8 mouse cellular contexts compared by ENCODE assay signal in the genomic region with DNA sequence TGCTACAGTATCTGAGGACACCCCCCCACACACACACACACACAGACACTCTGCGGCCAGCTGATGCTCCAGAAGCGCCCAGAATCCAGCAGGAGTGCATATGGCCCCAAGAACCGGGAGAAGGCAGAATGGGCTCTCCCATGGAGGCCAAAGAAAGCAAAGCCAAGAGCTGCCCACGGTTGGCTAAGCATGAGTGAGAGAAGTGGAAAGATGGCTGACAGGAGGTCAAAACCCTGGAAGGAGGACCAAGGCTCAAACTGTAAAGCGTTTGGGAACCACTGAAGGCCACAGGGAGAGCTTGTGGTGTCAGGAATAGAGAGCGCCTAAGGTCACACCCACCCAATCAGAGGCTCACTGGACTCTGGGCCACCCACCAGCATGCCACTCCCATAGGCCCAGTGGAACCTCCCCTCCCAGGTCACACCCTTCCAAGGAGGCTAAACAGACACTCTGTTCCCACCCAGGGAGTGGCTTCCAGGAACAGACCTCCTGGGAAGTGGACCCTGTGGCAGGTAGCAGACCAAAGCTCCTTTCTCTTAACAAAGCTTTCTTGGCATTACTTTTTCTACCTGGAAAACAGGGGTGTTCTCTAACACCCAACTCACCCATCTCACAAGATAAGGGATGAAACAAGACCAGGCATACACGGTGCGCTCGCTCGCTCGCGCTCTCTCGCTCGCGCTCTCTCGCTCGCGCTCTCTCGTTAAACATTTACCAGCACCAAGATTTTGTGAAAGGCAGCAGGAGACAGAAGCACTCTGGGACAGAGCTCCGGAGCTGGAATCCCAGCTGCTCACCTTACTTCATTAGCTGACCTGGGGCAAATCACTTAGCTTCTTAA. TPM values are rescaled to one million over a fixed set of nuclear protein-coding genes. Genes with fewer than 3 reads are reported as not detected.
DNase-seq lines count a peak whose midpoint lies in the region; ATAC-seq and TF ChIP-seq lines count a peak whose summit lies in the region.

No protein-coding gene starts in this region.

- DNase-seq in heart, postnatal 25 days (ENCODE audit: low spot score): no peak
- peak; percentile 13 for DNase-seq in brain, embryonic 14.5 days (ENCODE audit: low read depth)
- DNase-seq in hindbrain, embryonic 10.5 days (ENCODE audit: low spot score): peak; percentile 33
- DNase-seq in frontal cortex, postnatal 36 days (ENCODE audit: low spot score in 2 of 2): no peak
- DNase-seq in B cell, adult 2 months: no peak

- H3K27me3 ChIP-seq in heart, embryonic 15.5 days: no peaks in the 10 kb centered on the region
- no peaks in the 10 kb centered on the region for H3K27me3 ChIP-seq in hindbrain, embryonic 10.5 days (ENCODE audit: insufficient read depth, poor library complexity, severe bottlenecking)
- no peaks in the 10 kb centered on the region for H3K27me3 ChIP-seq in limb, embryonic 13.5 days
- no peaks in the 10 kb centered on the region for H3K27me3 ChIP-seq in midbrain, embryonic 13.5 days

- TF ChIP-seq CTCF in brain, embryonic 14.5 days (IDR thresholded peaks at IDR 0.05; ENCODE audit: borderline replicate concordance, extremely low read depth, insufficient read depth, insufficient read length): no peak

- H3K9ac ChIP-seq in heart, embryonic 15.5 days: peak overlapping the region; percentile 73
- H3K9ac ChIP-seq in limb, embryonic 13.5 days: peak overlapping the region; percentile 72
- H3K9ac ChIP-seq in midbrain, embryonic 13.5 days (replicated peaks): peak overlapping the region; percentile 77

- peaks cover 65% of the 10 kb centered on the region for H3K4me1 ChIP-seq in heart, embryonic 15.5 days (replicated peaks)
- H3K4me1 ChIP-seq in hindbrain, embryonic 10.5 days (replicated peaks): peaks cover 67% of the 10 kb centered on the region
- peaks cover 69% of the 10 kb centered on the region for H3K4me1 ChIP-seq in limb, embryonic 13.5 days
- peaks cover 51% of the 10 kb centered on the region for H3K4me1 ChIP-seq in midbrain, embryonic 13.5 days (replicated peaks)

- no peak for TF ChIP-seq POLR2A in brain, embryonic 14.5 days (IDR thresholded peaks at IDR 0.05; ENCODE audit: borderline replicate concordance, extremely low read depth, insufficient read depth, insufficient read length, poor library complexity, severe bottlenecking)

- peak overlapping the region; percentile 81 for H3K4me3 ChIP-seq in heart, embryonic 15.5 days
- peak overlapping the region; percentile 72 for H3K4me3 ChIP-seq in hindbrain, embryonic 10.5 days
- peak overlapping the region; percentile 62 for H3K4me3 ChIP-seq in limb, embryonic 13.5 days
- H3K4me3 ChIP-seq in midbrain, embryonic 13.5 days (replicated peaks): peak overlapping the region; percentile 62

- no peak for ATAC-seq in heart, embryonic 15.5 days (replicated peaks; ENCODE audit: insufficient number of reproducible peaks, insufficient read depth, low FRiP score, low read depth)
- ATAC-seq in limb, embryonic 13.5 days (ENCODE audit: low FRiP score, low read depth): 0 out of 2 replicates have a peak, but pooled peaks have one; percentile 9
- ATAC-seq in midbrain, embryonic 13.5 days: peak; percentile 1; the same call in 1 of the 2 replicates

- 43% methylated on average over 20 of the region's 20 CpGs for WGBS in heart, embryonic 15.5 days
- WGBS in hindbrain, embryonic 10.5 days: 35% methylated on average over 20 of the region's 20 CpGs
- WGBS in limb, embryonic 13.5 days: 40% methylated on average over 20 of the region's 20 CpGs
- WGBS in midbrain, embryonic 13.5 days: 41% methylated on average over 20 of the region's 20 CpGs

- H3K9me3 ChIP-seq in heart, embryonic 15.5 days (replicated peaks): no peaks in the 10 kb centered on the region
- H3K9me3 ChIP-seq in hindbrain, embryonic 10.5 days: no peaks in the 10 kb centered on the region
- H3K9me3 ChIP-seq in limb, embryonic 13.5 days: no peaks in the 10 kb centered on the region
- H3K9me3 ChIP-seq in midbrain, embryonic 13.5 days: no peaks in the 10 kb centered on the region

- H3K27ac ChIP-seq in heart, embryonic 15.5 days: peak overlapping the region; percentile 75; the same call in 1 of the 2 replicates
- peak overlapping the region; percentile 96 for H3K27ac ChIP-seq in hindbrain, embryonic 10.5 days
- peak overlapping the region; percentile 89; the same call in 1 of the 2 replicates for H3K27ac ChIP-seq in limb, embryonic 13.5 days
- H3K27ac ChIP-seq in midbrain, embryonic 13.5 days: peak overlapping the region; percentile 48

- H3K36me3 ChIP-seq in heart, embryonic 15.5 days: no peaks in the 10 kb centered on the region
- H3K36me3 ChIP-seq in hindbrain, embryonic 10.5 days: peaks cover 14% of the 10 kb centered on the region; the same call in 1 of the 2 replicates
- H3K36me3 ChIP-seq in limb, embryonic 13.5 days: peaks cover 6% of the 10 kb centered on the region; the same call in 1 of the 2 replicates
- H3K36me3 ChIP-seq in midbrain, embryonic 13.5 days: no peaks in the 10 kb centered on the region

- peak overlapping the region; percentile 86 for H3K4me2 ChIP-seq in heart, embryonic 15.5 days
- H3K4me2 ChIP-seq in limb, embryonic 13.5 days (replicated peaks): peak overlapping the region; percentile 88
- H3K4me2 ChIP-seq in midbrain, embryonic 13.5 days (replicated peaks): peak overlapping the region; percentile 76

- intact Hi-C loops in heart, postnatal 25 days (cut with DNase I): no loop called here

RNA-seq across cellular contexts. Expression of gene Samd4b, which starts 1.3 kb away (rescaled TPM):
- polyA plus RNA-seq in heart, embryonic 15.5 days (2015; fragmentation: Nextera tagmentation; extraction: Ambion mirVana): 17.9 and 25.6 TPM in 2 replicates
- total RNA-seq in heart, postnatal 25 days (2021): 10 to 100 TPM; 22.6 to 22.8 TPM
- polyA plus RNA-seq in brain, embryonic 14.5 days (2012; rRNA removed): 83.9 and 92.0 TPM in 2 replicates
- 34.0 and 44.0 TPM in 2 replicates for polyA plus RNA-seq in hindbrain, embryonic 10.5 days (2016; fragmentation: Nextera tagmentation; extraction: Ambion mirVana)
- 26.7 and 31.7 TPM in 2 replicates for polyA plus RNA-seq in limb, embryonic 13.5 days (2015; fragmentation: Nextera tagmentation; extraction: Ambion mirVana)
- polyA plus RNA-seq in midbrain, embryonic 13.5 days (2015; fragmentation: Nextera tagmentation; extraction: Ambion mirVana): 20.0 and 25.7 TPM in 2 replicates

RNA-seq across cellular contexts. Expression of gene Pak4, which starts 1.3 kb away (rescaled TPM):
- polyA plus RNA-seq in heart, embryonic 15.5 days (2015; fragmentation: Nextera tagmentation; extraction: Ambion mirVana): 23.3 and 32.3 TPM in 2 replicates
- total RNA-seq in heart, postnatal 25 days (2021): 1 to 10 TPM; 8.4 to 8.8 TPM
- polyA plus RNA-seq in brain, embryonic 14.5 days (2012; rRNA removed): 18.9 and 21.3 TPM in 2 replicates
- polyA plus RNA-seq in hindbrain, embryonic 10.5 days (2016; fragmentation: Nextera tagmentation; extraction: Ambion mirVana): 51.8 and 66.0 TPM in 2 replicates
- 33.2 and 33.4 TPM in 2 replicates for polyA plus RNA-seq in limb, embryonic 13.5 days (2015; fragmentation: Nextera tagmentation; extraction: Ambion mirVana)
- 25.6 and 28.0 TPM in 2 replicates for polyA plus RNA-seq in midbrain, embryonic 13.5 days (2015; fragmentation: Nextera tagmentation; extraction: Ambion mirVana)

RNA-seq across cellular contexts. Expression of gene Acp7, which starts 34.5 kb away (rescaled TPM):
- not detected in 2 replicates for polyA plus RNA-seq in heart, embryonic 15.5 days (2015; fragmentation: Nextera tagmentation; extraction: Ambion mirVana)
- not detected for total RNA-seq in heart, postnatal 25 days (2021)
- 0.11 and 0.30 TPM in 2 replicates for polyA plus RNA-seq in brain, embryonic 14.5 days (2012; rRNA removed)
- not detected in 2 replicates for polyA plus RNA-seq in hindbrain, embryonic 10.5 days (2016; fragmentation: Nextera tagmentation; extraction: Ambion mirVana)
- polyA plus RNA-seq in limb, embryonic 13.5 days (2015; fragmentation: Nextera tagmentation; extraction: Ambion mirVana): not detected in 2 replicates
- polyA plus RNA-seq in midbrain, embryonic 13.5 days (2015; fragmentation: Nextera tagmentation; extraction: Ambion mirVana): not detected in 2 replicates

RNA-seq across cellular contexts. Expression of gene Nccrp1, which starts 49.6 kb away (rescaled TPM):
- polyA plus RNA-seq in heart, embryonic 15.5 days (2015; fragmentation: Nextera tagmentation; extraction: Ambion mirVana): not detected in 2 replicates
- total RNA-seq in heart, postnatal 25 days (2021): not detected
- 0.08 and 0.11 TPM in 2 replicates for polyA plus RNA-seq in brain, embryonic 14.5 days (2012; rRNA removed)
- 0.10 TPM in 1 of 2 replicates, not detected in the other for polyA plus RNA-seq in hindbrain, embryonic 10.5 days (2016; fragmentation: Nextera tagmentation; extraction: Ambion mirVana)
- polyA plus RNA-seq in limb, embryonic 13.5 days (2015; fragmentation: Nextera tagmentation; extraction: Ambion mirVana): not detected in 2 replicates
- polyA plus RNA-seq in midbrain, embryonic 13.5 days (2015; fragmentation: Nextera tagmentation; extraction: Ambion mirVana): not detected in 2 replicates

RNA-seq across cellular contexts. Expression of gene Sycn, which starts 56.0 kb away (rescaled TPM):
- polyA plus RNA-seq in heart, embryonic 15.5 days (2015; fragmentation: Nextera tagmentation; extraction: Ambion mirVana): not detected in 2 replicates
- not detected for total RNA-seq in heart, postnatal 25 days (2021)
- polyA plus RNA-seq in brain, embryonic 14.5 days (2012; rRNA removed): not detected in 2 replicates
- not detected in 2 replicates for polyA plus RNA-seq in hindbrain, embryonic 10.5 days (2016; fragmentation: Nextera tagmentation; extraction: Ambion mirVana)
- not detected in 2 replicates for polyA plus RNA-seq in limb, embryonic 13.5 days (2015; fragmentation: Nextera tagmentation; extraction: Ambion mirVana)
- not detected in 2 replicates for polyA plus RNA-seq in midbrain, embryonic 13.5 days (2015; fragmentation: Nextera tagmentation; extraction: Ambion mirVana)

Comparison
In these comparisons a context has a peak if more than half of its experiments do, and no peak if none do; other contexts are left out.
1. DNase-seq: peak in brain, embryonic 14.5 days (single experiment) and hindbrain, embryonic 10.5 days (single experiment); none in heart, postnatal 25 days (single experiment), frontal cortex, postnatal 36 days (0 of 2) and B cell, adult 2 months (0 of 2).
2. Peak in every context shown above with its lines, with median percentiles within 50 percentile points of each other: H3K27ac ChIP-seq, H3K4me2 ChIP-seq, H3K4me3 ChIP-seq and H3K9ac ChIP-seq.